15 mouse cellular contexts compared by ENCODE assay signal in genomic region chr10:8233148-8233901, GRCm38 (mm10).
DNase-seq lines count a peak whose midpoint lies in the region; ATAC-seq and TF ChIP-seq lines count a peak whose summit lies in the region.
"Had no signal": no experiment of that assay in that cellular context is flagged by ENCODE, and none has a peak within 500 bp of the region (broad histone marks: within the 10 kb centered on the region; RNA-seq: fewer than 3 reads in every experiment).

No protein-coding gene starts in this region.

- TF ChIP-seq CTCF in intestine, postnatal 0 days (IDR thresholded peaks at IDR 0.05; ENCODE audit: low read depth), result no peak
- TF ChIP-seq CTCF in left cerebral cortex, adult 2 months (IDR thresholded peaks at IDR 0.05), result no peak

- H3K4me2 ChIP-seq in intestine, embryonic 15.5 days (replicated peaks), result no peak overlapping the region
- no peak overlapping the region for H3K4me2 ChIP-seq in intestine, postnatal 0 days (replicated peaks; ENCODE audit: low read depth)

- intact Hi-C loops in left cerebral cortex, adult 2 months (cut with DNase I), result no loop called here

- WGBS in intestine, embryonic 15.5 days, result 67% methylated on average over 8 of the region's 8 CpGs
- 72% methylated on average over 8 of the region's 8 CpGs for WGBS in intestine, postnatal 0 days

- no peaks in the 10 kb centered on the region for H3K9me3 ChIP-seq in intestine, embryonic 15.5 days
- no peaks in the 10 kb centered on the region for H3K9me3 ChIP-seq in intestine, postnatal 0 days (ENCODE audit: control insufficient read depth)

- H3K4me3 ChIP-seq in intestine, embryonic 15.5 days (replicated peaks), result no peak overlapping the region
- no peak overlapping the region for H3K4me3 ChIP-seq in intestine, postnatal 0 days (ENCODE audit: low read depth, low read length)
- no peak overlapping the region for H3K4me3 ChIP-seq in left cerebral cortex, adult 2 months

- no peak overlapping the region for H3K27ac ChIP-seq in intestine, embryonic 15.5 days
- H3K27ac ChIP-seq in intestine, postnatal 0 days (ENCODE audit: low read depth, low read length), result no peak overlapping the region
- H3K27ac ChIP-seq in left cerebral cortex, adult 2 months, result no peak overlapping the region
- H3K27ac ChIP-seq: hindbrain, postnatal 0 days had no signal

- no peaks in the 10 kb centered on the region for H3K36me3 ChIP-seq in intestine, embryonic 15.5 days
- no peaks in the 10 kb centered on the region for H3K36me3 ChIP-seq in intestine, postnatal 0 days (ENCODE audit: control insufficient read depth, insufficient read depth)

- H3K4me1 ChIP-seq in intestine, embryonic 15.5 days (replicated peaks), result no peaks in the 10 kb centered on the region
- H3K4me1 ChIP-seq in intestine, postnatal 0 days (replicated peaks; ENCODE audit: control insufficient read depth, insufficient read depth, low read length), result no peaks in the 10 kb centered on the region

- H3K27me3 ChIP-seq in intestine, embryonic 15.5 days (replicated peaks), result no peaks in the 10 kb centered on the region
- no peaks in the 10 kb centered on the region for H3K27me3 ChIP-seq in intestine, postnatal 0 days (replicated peaks; ENCODE audit: control insufficient read depth, insufficient read depth, low read length)
- H3K27me3 ChIP-seq: CH12.LX had no signal

- DNase-seq in adrenal gland, postnatal 10 days, result peak; percentile 26
- no peak for DNase-seq in adrenal gland, postnatal 25 days
- peak; percentile 50 for DNase-seq in cerebellum, adult 9-10 months
- peak; percentile 57 for DNase-seq in lung, postnatal 10 days
- DNase-seq in left cerebral cortex, adult 2 months (ENCODE audit: extremely low spot score in 1 of 2, low spot score in 2 of 2), result no peak
- no peak for DNase-seq in frontal cortex, postnatal 14 days (ENCODE audit: low spot score in 2 of 2)
- DNase-seq: gastrocnemius, postnatal 25 days; midbrain, embryonic 14.5 days; right cerebral cortex, postnatal 4 days; thymus, postnatal 4 days had no signal

- H3K9ac ChIP-seq in intestine, embryonic 15.5 days, result no peak overlapping the region
- H3K9ac ChIP-seq in intestine, postnatal 0 days (ENCODE audit: low read depth, low read length), result no peak overlapping the region

- peak; percentile 66 for ATAC-seq in intestine, embryonic 15.5 days
- ATAC-seq in intestine, postnatal 0 days, result no peak
- ATAC-seq: forebrain, embryonic 14.5 days; hindbrain, postnatal 0 days had no signal

Comparison
In these comparisons a context has a peak if more than half of its experiments do, and no peak if none do; other contexts are left out.
1. DNase-seq: peak in adrenal gland, postnatal 10 days (single experiment), cerebellum, adult 9-10 months (single experiment) and lung, postnatal 10 days (single experiment); none in adrenal gland, postnatal 25 days (single experiment), left cerebral cortex, adult 2 months (0 of 2) and frontal cortex, postnatal 14 days (0 of 2).